Mouse (Mus musculus): Measurements from ENCODE around the gene Slc35f1.

DNA sequence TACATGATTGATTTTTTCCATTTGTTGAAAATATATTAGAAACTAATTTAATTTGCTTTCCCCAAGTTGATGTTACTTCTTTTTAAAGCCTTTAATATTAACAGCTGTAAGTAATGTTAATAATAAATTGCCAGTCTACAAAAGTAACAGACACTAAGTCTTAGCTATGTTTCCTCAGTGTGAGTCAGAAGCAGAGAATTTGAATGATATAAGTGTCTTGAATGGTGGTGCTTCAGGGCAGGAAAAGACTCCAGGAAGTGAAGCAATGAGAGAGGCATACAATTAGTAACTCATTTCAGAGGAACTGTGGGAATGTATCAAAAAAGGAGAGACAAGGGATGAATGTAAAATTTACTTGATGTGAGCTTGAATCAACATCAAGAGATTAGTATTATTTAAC is 244.3 kb downstream of the Slc35f1 start:
- TF ChIP-seq CTCF (IDR thresholded peaks at IDR 0.05; ENCODE audit: low read depth, low read length), result no peak
- TF ChIP-seq POLR2A (IDR thresholded peaks at IDR 0.05; ENCODE audit: extremely low read depth, insufficient read depth, low read length), result no peak

Data from liver, adult 2 months (tissue).